Mouse (Mus musculus): Measurements from ENCODE around the gene Polr2h.
A peak's percentile ranks its signal among the peaks of the same experiment; 100 is the strongest.
"Not testable (repeated sequence)": the region's sequence is repeated elsewhere in the genome, so short reads cannot be mapped to it uniquely, and the experiment has no call there.

Gene Polr2h

GRCm38 (mm10) chr16:20717181-20717977, at the start of gene Polr2h, which contains the start of gene Clcn2:
Polr2h (plus strand) TSS chr16:20717665.
Clcn2 (minus strand) TSS chr16:20717746.
- peak; percentile 95 to 97 for DNase-seq (ENCODE audit: low spot score in 2 of 2)

GRCm38 (mm10) chr16:20668013-20668412, 49.5 kb upstream of the Polr2h start, which contains the start of gene Eif4g1:
Eif4g1 (plus strand) TSS chr16:20668313.
- not testable (repeated sequence) for DNase-seq (ENCODE audit: low spot score in 2 of 2)

- no peak for DNase-seq (ENCODE audit: low spot score in 2 of 2)
Measured at GRCm38 (mm10) chr16:20670291-20670690, 47.2 kb upstream of the Polr2h start.

GRCm38 (mm10) chr16:20671886-20672285, 45.6 kb upstream of the Polr2h start:
- no peak for DNase-seq (ENCODE audit: low spot score in 2 of 2)

- DNase-seq (ENCODE audit: low spot score in 2 of 2): peak; percentile 93 to 94
Measured at GRCm38 (mm10) chr16:20672500-20672902, 45.0 kb upstream of the Polr2h start.

GRCm38 (mm10) chr16:20672965-20673705, 44.3 kb upstream of the Polr2h start:
- DNase-seq (ENCODE audit: low spot score in 2 of 2): peak in 1 of 2 experiments; percentile 33

- no peak for DNase-seq (ENCODE audit: low spot score in 2 of 2)
Measured at GRCm38 (mm10) chr16:20673706-20674303, 43.7 kb upstream of the Polr2h start.

GRCm38 (mm10) chr16:20675213-20675612, 42.3 kb upstream of the Polr2h start:
- DNase-seq (ENCODE audit: low spot score in 2 of 2): no peak

- no peak for DNase-seq (ENCODE audit: low spot score in 2 of 2)
Measured at GRCm38 (mm10) chr16:20676702-20677101, 40.8 kb upstream of the Polr2h start.

GRCm38 (mm10) chr16:20677380-20677779, 40.1 kb upstream of the Polr2h start:
- no peak for DNase-seq (ENCODE audit: low spot score in 2 of 2)

GRCm38 (mm10) chr16:20677974-20678675, 39.3 kb upstream of the Polr2h start:
- peak in 1 of 2 experiments; percentile 64 for DNase-seq (ENCODE audit: low spot score in 2 of 2)

GRCm38 (mm10) chr16:20690774-20691173, 26.7 kb upstream of the Polr2h start:
- DNase-seq (ENCODE audit: low spot score in 2 of 2): no peak

- no peak for DNase-seq (ENCODE audit: low spot score in 2 of 2)
Measured at GRCm38 (mm10) chr16:20691617-20692016, 25.8 kb upstream of the Polr2h start.

GRCm38 (mm10) chr16:20692241-20692965, 25.1 kb upstream of the Polr2h start:
- DNase-seq (ENCODE audit: low spot score in 2 of 2): no peak

GRCm38 (mm10) chr16:20693111-20693701, 24.3 kb upstream of the Polr2h start, which contains the start of gene Fam131a:
Fam131a (plus strand) TSS chr16:20693241.
- DNase-seq (ENCODE audit: low spot score in 2 of 2): peak; percentile 94 to 96

- DNase-seq (ENCODE audit: low spot score in 2 of 2): peak; percentile 75 to 87
Measured at GRCm38 (mm10) chr16:20694781-20695180, 22.7 kb upstream of the Polr2h start.

- DNase-seq (ENCODE audit: low spot score in 2 of 2): peak; percentile 97 to 98
Measured at GRCm38 (mm10) chr16:20695622-20696323, 21.7 kb upstream of the Polr2h start.

- no peak for DNase-seq (ENCODE audit: low spot score in 2 of 2)
Measured at GRCm38 (mm10) chr16:20699266-20699665, 18.2 kb upstream of the Polr2h start.

GRCm38 (mm10) chr16:20700036-20700435, 17.4 kb upstream of the Polr2h start:
- no peak for DNase-seq (ENCODE audit: low spot score in 2 of 2)

- DNase-seq (ENCODE audit: low spot score in 2 of 2): no peak
Measured at GRCm38 (mm10) chr16:20701316-20701715, 16.1 kb upstream of the Polr2h start.
